Mouse (Mus musculus) granulocyte monocyte progenitor cell, adult 5-6 weeks (primary cell): ENCODE measurements around the gene Slc25a16. TPM values are rescaled to one million over a fixed set of nuclear protein-coding genes. Genes with fewer than 3 reads are reported as not detected.
"Not testable (repeated sequence)": the region's sequence is repeated elsewhere in the genome, so short reads cannot be mapped to it uniquely, and the experiment has no call there.

Experiments used
- ATAC-seq: replicated peaks from 2 replicates; pipeline ENCODE4 v1.8.0; 2016; ENCODE audit warnings: mild to moderate bottlenecking, moderate TSS enrichment, inconsistent platforms; ENCODE audit not compliant: poor library complexity, severe bottlenecking
- total RNA-seq, 2 experiments: library from RNA; stranded (forward) in 1 of 2; stranded (reverse) in 1 of 2; fragments of 200-712, 200-1000 nt in 1 of 2; fragments of >200 nt in 1 of 2; fragmentation: Nextera tagmentation in 1 of 2; gene quantifications; 2 replicates each; pipeline ENCODE4 v1.2.3; 2014 to 2017

The Slc25a16 gene
- total RNA-seq, 2 experiments from 2014 or later = 17.6 to 24.2 TPM

DNA sequence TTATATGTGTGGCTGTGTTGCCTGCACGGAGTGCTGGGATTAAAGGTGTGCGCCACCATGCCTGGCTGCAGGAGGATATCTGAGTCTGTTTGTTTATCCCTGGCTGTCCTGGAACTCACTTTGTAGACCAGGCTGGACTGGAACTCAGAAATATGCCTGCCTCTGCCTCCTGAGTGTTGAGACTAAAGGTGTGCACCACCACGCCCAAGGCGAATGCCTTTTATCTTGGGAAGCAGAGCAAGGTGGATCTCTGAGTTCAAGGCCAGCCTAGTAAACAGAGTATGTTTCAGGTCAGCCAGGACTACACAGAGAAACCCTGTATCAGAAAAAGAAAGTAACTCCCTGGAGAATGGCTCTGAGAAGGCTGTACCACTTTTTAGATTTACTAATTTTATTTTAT is 20.3 kb upstream of the Slc25a16 start:
- no peak for ATAC-seq

DNA sequence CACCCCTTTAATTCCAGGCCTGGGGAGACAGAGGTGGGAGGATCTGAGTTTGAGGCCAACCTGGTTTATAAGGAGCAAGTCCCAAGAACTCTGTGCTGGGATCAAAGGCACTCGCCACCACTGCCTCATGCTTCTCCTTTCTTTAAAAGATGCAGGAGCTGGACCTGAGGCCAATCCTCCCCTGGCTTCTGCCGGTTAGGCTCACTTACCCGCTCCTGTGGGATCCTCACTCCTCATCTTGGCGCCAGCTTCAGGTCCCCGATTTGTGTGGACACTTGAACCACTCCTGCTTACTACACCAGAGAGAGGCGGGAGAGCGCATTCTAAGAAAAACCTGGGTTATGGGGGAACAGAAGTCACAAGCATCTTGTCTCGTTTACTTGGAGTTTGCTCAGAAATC is 18.6 kb upstream of the Slc25a16 start:
- ATAC-seq = no peak

DNA sequence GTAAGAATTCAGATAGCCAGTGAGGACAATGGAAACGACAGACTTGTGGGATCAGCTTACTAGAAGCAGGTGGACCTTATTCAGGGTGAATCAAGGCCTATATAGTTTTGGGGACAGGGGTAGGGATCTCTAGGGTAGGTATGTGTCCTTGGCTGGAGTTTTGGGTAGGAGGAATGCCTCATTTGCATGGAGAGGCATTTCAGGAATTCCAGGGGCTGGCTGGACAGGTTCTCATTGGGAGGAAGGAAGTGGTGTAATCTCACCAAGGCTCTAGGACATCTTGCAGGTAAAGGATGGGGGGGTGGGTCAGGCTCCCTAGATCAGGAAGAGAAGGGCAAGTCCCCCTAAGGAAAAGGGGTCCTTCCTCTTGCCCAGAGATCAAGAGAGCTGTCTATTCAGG is 17.6 kb upstream of the Slc25a16 start:
- ATAC-seq = no peak

DNA sequence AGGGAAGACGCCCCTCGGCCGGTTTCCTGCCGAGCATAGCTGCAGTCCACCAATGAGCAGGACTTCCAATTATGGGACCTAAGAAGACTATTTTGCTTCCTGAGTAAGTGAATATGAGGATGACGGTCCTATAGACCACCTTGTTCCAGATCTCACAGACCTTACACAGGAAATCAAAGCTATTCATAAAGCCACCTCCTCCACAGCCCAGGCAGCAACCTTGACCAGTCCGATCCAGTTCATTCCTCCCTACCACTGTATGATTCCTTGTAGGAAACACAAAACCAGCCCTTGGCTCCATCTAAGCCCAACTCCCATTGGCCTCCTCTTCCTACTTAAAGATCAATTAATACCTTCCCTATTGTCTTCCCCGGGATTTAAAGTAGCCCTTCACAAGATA is 14.1 kb upstream of the Slc25a16 start:
- no peak for ATAC-seq

DNA sequence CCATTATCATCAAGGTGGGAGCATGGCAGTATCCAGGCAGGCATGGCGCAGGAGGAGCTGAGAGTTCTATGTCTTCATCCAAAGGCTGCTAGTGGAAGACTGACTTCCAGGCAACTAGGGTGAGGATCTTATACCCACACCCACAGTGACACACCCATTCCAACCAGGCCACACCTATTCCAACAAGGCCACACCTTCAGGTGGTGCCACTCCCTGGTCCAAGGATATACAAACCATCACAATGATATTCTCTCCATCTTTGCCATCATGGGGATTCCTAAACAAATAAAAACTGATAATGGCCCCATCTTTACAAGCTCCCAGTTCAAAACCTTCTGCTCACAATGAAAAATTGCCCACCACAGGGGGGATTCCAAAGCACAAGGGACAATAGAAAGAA is 11.5 kb upstream of the Slc25a16 start, which contains the start of gene Tet1:
Gene Tet1, minus strand, starts transcription at position 101 of the 400 bp plus-strand sequence.
- ATAC-seq = not testable (repeated sequence)

DNA sequence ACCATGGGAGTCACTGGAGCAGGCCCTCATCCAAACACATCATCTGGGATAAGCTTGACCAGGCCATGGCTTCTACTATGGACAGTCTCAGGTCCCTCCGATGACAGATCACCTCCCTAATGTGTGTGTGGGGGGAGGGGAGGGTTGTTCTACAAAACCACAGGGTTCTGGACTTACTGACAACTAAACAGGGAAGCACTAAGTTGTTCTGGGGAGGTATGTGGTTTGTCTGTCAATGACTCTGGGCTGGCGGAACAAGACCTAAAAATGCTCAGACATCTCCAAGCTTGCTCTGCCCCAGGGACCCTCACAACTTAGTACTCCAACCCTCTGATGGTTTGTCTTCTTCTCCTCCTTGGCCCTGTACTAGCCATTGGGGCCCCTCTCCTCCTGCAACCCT is 9.3 kb upstream of the Slc25a16 start:
- ATAC-seq = peak; percentile 22; the same call in 1 of the 2 replicates

DNA sequence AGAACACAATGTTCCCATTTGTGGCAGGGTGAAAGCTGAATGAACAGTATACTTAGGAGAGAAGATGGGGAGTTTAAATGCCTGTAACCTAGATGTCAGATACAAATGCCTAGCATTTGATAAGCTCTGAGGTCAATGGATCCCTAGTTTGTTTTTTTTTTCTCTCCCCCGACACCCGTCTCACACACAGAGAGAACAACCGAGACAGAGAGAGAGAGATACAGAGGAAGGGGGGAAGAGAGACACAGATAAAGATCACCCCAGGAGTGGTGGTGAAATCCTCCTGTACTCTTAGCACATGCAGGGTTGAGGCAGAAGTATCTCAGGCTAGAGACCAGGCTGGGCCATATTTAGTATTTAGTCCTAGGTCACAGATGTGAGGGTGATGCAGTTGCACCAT is 1.4 kb upstream of the Slc25a16 start:
- peak; percentile 67 for ATAC-seq

DNA sequence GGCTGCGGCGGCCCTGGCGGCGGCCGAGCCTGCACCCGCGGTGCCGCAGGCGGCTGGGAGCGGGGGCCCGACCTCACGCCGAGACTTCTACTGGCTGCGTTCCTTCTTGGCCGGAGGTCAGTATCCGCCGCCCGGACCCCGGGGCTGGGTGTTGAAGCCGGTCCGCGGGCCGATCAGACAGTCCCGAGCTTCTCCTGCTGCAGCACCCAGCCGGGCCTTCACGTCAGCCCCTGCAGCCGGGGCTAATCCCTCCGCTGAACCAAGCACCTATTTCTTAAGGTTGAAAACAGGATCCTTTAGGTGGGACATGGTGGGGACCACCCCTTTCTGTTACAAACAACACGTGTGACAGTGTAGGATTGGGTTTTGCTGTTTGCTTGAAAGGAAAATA is 328 bp downstream of the Slc25a16 start:
- peak; percentile 4; the same call in 1 of the 2 replicates for ATAC-seq

DNA sequence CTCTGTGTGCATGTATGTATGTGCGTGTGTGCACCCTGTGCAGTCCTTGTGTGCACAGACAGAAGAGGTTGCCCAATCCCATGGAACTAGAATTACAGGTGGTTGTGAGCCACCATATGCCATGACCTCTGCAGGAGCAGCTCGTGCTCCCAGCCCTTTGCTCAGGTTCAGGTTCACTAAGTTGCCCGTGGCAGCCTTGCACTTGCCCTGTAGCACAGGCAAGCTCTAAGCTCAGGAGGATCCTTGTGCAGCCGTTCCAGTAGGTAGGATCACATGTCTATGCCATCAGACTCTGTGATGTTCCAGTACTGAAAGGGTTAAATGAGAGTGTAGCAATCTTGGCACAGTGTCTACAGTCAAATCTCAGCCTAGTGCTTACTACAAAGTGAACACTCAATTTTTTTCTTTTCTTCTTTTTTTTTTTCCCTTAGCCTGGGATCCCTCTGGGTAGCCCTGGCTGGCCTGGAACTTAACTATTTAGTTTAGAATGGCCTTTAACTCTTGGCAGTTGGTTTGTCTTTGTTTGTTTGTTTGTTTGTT is 3.7 kb downstream of the Slc25a16 start:
- ATAC-seq = no peak

DNA sequence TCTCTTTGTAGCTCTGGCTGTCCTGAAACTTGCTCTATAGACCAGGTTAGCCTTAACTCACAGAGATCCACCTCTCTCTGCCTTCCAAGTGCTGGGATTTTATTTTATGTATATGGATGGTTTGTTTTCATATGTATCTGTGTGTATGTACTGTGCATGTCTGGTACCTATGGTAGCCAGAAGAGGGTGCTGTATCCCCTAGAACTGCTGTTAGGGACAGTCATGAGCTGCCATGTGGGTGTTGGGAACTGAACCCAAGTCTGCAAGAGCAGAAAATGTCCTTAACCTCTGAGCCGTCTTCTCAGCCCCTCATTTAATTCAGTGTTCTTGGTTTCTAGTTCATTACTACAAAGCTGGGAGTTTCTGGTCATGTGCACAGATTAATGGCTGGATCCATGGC is 11.9 kb downstream of the Slc25a16 start:
- ATAC-seq = no peak

DNA sequence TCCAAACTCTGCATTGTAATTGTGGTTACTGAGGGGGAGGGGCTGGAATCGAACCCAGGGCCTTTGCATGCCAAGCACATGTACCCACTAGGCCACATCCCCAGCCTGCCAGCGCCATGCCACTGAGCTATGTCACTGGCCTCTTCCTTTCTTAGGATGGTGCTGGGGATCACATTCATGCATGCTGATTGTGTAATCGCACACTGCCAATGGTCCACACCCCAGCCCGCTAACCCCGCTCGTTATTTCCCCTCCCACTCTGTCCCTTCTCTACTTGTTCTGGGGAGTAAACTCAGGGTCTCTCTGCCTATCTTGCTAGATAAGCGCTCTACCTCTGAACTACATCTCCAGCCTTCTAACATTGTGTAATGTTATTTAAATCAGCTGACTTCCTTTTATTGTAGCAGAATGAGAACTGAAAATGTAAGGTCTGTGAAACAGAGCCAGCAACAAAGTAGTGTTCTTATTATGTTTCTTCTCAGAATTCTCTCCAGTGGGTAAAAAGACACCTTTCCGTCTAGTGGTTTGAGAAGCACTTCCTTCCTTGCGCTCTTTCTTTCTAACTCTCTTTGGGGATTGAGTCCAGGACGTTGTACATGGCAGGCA is 24.6 kb downstream of the Slc25a16 start:
- peak; percentile 76 for ATAC-seq

DNA sequence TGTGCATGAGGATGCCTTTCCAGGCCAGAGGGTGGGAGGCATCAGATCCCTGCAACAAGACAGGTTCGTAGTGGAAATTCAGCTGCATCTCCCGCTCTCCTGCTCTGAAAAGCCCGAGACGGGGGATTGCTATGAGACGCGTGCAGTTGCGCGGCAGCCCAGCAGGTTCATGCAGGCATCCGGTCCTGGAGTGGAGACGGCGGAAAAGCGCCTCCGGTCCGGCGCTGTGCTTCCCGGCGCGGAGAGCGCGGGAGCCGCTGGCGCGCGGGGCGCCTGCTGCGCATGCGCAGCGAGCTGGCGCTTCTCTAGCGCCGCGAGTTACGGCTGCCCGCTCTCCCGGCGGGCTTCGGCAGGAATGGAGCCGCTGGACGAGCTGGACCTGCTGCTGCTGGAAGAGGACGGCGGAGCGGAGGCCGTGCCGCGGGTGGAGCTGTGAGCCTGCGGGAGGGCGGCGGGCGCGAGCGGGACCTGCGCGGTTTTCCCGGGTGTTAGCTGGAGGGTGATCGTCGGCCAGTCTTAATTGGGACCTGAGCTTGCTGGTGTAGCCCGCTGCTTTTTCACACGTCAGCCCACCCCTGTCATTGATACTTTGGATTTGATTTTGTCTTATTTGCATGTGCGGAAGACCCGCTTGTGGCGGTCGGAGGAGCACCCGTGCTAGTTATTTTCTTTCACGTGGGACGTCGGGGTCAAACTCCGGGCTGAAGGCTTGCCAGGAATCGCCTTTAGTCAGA is 26.5 kb downstream of the Slc25a16 start, which contains the start of gene Dna2:
Gene Dna2, plus strand, starts transcription at position 289 of the 734 bp plus-strand sequence.
- ATAC-seq = peak; percentile 55

DNA sequence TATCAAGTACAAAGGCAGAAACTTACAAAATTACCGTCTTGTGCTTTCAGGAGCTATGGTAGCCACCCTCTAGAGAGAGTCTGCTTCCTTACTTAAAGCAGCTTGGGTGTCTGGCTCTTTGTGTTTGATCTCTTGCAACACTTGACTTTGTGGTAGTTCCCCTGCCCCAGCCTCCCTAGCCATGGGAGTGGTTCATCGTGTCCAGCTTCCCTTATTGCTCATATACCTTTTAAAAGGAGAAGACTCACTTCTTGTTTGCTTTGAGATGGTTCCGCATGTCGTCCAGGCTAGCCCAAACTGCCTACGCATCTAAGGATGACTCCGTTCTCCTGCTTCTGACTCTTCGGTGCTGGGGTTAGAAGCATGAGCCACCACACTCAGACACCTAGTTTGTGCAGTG is 28.1 kb downstream of the Slc25a16 start:
- ATAC-seq = peak; percentile 80

DNA sequence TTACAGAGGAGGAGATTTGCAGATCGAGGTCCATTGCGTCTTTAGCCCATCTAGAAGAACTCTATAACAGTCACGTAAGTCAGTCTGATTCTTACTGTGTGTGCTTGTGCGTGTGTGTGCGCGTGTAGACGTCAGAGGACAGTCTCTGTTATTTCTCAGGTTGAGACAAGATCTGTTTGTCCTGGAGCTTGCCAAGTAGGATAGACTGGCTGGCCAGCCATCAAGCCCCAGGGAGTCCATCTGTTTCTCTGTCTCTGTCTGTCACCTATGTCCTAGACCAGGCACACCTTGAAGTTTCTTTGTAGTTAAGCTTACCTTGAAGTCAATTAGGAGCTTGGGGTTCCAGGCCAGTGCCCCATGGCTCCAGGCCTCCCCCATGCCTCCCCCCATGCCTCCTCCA is 43.5 kb downstream of the Slc25a16 start:
- ATAC-seq = no peak

DNA sequence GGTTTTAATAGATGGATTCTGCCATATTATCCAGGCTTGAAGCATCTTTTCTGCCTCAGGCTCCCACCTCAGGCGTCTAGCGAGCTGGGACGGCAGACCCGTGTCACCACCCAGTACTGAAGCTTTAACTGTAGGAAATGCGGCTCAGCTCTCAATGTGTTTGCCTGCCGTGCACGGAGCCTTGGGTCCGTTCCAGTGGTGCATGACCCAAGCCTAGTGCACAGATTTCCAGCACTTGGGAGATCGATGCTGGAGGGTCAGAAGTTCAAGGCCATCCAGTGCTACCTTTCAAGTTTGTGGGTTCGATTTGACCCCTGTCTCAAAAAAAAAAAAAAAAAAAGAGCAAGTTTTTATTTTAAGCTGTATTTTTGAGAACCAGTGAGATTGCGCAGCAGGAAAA is 45.4 kb downstream of the Slc25a16 start:
- ATAC-seq = no peak

DNA sequence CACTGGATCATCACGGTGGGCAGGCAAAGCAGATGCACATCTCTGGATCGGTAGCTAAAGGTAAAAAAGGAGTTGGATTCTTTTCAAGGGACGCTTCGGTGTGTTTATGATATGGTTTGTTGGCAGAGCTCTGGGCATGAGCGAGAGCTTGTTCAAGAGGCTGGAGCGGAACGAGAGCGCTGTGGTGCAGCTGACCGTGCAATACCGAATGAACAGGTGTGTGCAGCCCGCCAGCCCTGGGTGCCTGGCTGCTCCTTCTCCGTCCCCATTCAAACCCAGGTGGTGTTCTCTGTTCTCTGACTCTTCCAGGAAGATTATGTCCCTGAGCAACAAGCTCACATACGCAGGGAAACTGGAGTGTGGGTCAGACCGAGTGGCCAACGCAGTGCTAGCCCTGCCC is 45.9 kb downstream of the Slc25a16 start:
- ATAC-seq = no peak

DNA sequence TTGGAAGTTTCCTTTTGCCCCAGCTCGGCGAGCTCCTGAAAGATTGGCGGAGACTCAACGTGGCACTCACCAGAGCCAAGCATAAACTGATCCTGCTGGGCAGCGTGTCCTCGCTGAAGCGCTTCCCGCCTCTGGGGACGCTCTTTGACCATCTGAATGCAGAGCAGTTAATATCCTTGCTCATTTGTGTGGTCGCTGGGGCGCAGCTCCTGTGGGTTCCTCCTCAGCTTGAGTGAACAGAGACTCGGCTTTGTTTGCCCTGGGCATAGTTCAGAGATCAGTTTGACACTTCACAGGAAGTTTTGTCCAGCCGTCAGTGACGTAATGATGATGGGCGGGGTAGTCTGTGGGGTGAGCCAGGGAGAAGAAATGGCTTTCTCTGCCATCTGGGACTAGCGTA is 51.4 kb downstream of the Slc25a16 start:
- ATAC-seq = no peak

DNA sequence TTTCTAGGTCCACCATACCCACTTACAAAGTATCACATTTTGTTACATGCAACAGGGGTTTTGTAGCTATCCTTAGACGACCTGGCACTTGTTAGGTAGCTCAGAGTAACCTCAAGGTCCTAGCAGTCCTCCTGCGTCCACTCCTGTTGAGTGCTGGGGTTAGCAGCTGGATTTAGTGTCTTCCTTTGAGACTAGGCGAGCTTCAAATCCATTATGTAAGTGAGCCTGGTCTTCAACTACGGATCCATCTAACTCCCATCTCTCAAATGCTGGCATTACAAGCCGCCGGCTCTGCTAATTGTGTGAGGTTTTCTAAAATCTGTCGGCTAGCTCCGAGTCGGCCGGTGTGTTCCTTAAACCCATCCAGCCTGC is 59.2 kb downstream of the Slc25a16 start:
- no peak for ATAC-seq

DNA sequence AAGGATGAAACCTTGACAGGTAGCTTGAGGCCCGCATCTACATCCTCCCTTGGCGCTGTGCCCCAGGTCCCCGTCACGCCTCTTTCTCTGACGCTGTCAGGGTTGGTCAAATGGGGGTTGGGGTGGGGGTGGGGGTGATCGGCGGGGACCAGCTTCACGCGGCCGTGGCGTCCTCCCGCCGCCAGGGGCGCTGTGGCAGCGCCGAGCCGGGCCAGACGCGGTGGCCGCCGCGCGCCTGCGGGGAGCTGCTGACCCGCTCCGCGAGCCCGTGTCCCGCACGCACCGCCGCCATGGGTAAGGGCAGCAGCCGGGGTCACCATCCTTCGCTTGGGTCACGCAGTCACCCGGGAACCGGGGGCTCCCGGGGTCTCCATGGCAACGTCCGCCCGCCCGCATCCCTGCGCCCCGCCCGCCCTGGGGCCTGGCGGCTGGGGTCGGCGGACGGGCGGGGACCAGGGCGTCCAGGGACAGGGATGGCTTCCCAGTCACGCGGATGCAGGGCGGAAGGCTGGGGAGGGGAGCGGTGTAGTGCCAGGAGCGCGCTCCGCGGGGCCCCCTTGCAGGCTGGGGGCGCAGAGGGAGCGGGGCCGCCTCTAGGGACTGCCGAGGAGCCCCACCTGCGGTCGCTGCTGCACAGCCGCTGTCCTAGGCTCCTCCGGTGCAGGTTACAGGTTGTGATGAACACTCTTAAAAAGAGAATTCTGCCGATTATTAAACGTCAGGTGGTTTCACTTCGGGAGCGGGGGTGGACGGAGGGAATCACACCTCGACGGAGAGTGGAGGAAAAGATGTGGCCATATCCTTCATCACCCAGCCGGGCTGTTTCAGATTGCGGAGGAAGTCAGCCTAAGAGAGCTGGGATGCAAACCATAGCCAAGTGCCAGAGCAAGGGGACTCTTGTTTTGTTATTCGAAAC is 59.9 kb downstream of the Slc25a16 start, which contains the start of gene Rufy2:
Gene Rufy2, plus strand, starts transcription at position 185 of the 916 bp plus-strand sequence.
- ATAC-seq = peak; percentile 76

DNA sequence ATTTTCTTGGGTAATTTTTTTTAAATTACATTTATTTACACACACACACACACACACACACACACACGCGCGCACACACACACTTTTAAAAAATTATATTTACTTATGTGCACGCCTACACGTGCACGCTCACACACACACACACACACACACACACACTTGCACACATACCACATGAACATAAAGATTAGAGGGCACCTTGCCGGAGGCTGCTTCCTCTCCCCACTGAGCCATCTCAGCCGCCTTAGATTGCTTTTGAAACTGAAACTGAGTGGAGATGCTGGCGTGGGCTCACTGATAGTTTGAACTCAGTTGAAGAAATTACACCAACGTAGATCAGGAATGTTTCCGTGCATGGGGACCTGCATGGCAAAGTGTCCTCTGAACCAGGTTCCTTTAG is 63.6 kb downstream of the Slc25a16 start:
- ATAC-seq = peak; percentile 38; the same call in 1 of the 2 replicates

DNA sequence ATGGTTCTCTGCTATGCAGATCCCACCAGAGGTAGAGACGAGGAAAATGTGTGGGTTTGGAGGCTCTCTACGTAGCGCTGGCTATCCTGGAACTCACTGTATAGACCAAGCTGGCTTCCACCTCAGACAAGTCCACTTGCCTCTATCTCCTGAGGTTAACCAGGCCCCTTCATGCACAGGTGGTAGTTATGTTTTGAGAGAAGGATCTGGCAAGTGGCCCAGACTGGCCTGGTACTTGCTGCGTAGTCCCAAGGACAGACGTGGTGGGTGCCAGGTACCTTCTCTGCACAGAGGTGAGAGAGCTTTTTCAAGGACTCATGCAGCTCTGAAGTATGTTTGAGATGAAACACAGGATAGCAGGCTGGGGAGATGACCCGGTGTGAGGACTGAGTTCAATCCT is 64.1 kb downstream of the Slc25a16 start:
- ATAC-seq = no peak
